Comparison of ENCODE assay signal across 8 mouse cellular contexts in the genomic region with DNA sequence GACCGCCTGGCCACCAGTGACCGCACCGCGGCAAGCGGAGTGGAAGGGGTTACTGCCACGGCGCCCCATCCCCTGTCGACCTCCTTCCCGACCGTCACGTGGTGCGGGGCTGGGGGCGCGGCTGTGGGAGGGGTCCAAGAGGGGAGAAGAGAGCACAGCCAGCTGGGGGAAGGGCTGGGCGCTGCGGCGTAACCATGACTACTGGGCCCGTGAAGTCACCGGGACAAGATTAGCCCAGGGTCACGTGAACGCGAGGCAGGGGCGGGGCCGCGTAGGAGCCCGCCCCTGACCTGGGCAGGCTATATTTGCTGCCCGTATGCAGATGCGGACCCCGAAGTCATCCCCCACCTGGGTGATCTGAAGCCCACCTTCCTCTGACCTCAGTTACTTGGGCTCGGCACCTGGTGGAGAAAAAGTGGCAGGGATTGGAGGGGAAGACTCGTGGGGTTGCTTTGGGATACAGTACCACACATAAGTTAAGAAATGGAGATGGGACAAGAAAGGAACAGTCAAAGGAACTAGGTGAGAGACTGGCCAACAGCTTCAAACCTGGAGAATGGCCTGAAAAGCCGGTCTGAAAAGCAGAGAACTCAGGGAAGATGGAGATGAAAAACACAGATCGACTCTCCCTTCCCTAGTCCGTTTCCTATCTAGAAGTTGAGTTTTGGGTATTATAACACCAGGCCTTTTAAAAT. TPM values are rescaled to one million over a fixed set of nuclear protein-coding genes. Genes with fewer than 3 reads are reported as not detected.
DNase-seq lines count a peak whose midpoint lies in the region; ATAC-seq and TF ChIP-seq lines count a peak whose summit lies in the region.

No protein-coding gene starts in this region.

- peak; percentile 87 to 88 for DNase-seq in heart, postnatal 10 days
- DNase-seq in kidney, postnatal 4 days = peak; percentile 93 to 95
- peak; percentile 74 for DNase-seq in telencephalon, adult 2 months (ENCODE audit: low read depth, low spot score)

- H3K27ac ChIP-seq in ES-Bruce4 (ENCODE audit: insufficient read depth, low read length) = peak overlapping the region; percentile 12; the same call in 1 of the 2 replicates
- peak overlapping the region; percentile 83 for H3K27ac ChIP-seq in forebrain, embryonic 13.5 days
- H3K27ac ChIP-seq in liver, embryonic 16.5 days (ENCODE audit: low read length) = no peak overlapping the region; the same call in 1 of the 2 replicates
- peak overlapping the region; percentile 91 for H3K27ac ChIP-seq in neural tube, embryonic 13.5 days (replicated peaks)

- no peaks in the 10 kb centered on the region for H3K27me3 ChIP-seq in ES-Bruce4 (ENCODE audit: control insufficient read depth, insufficient read depth, low read length, poor library complexity, severe bottlenecking)
- no peaks in the 10 kb centered on the region for H3K27me3 ChIP-seq in forebrain, embryonic 13.5 days
- no peaks in the 10 kb centered on the region for H3K27me3 ChIP-seq in liver, embryonic 16.5 days (ENCODE audit: control insufficient read depth, insufficient read depth, low read depth, low read length)
- no peaks in the 10 kb centered on the region for H3K27me3 ChIP-seq in neural tube, embryonic 13.5 days

- peak overlapping the region; percentile 50 for H3K9ac ChIP-seq in ES-Bruce4 (ENCODE audit: low read depth, poor library complexity, severe bottlenecking)
- H3K9ac ChIP-seq in forebrain, embryonic 13.5 days = peak overlapping the region; percentile 73
- H3K9ac ChIP-seq in liver, embryonic 16.5 days (ENCODE audit: low read depth, low read length) = peak overlapping the region; percentile 57
- H3K9ac ChIP-seq in neural tube, embryonic 13.5 days = peak overlapping the region; percentile 77

- H3K4me3 ChIP-seq in ES-Bruce4 (ENCODE audit: low read depth, low read length) = peak overlapping the region; percentile 76
- peak overlapping the region; percentile 62 for H3K4me3 ChIP-seq in forebrain, embryonic 13.5 days
- peak overlapping the region; percentile 68 for H3K4me3 ChIP-seq in liver, embryonic 16.5 days (ENCODE audit: low read depth, low read length)
- peak overlapping the region; percentile 53 for H3K4me3 ChIP-seq in neural tube, embryonic 13.5 days

- ATAC-seq in cerebellum, adult (ENCODE audit: insufficient number of reproducible peaks, low FRiP score, low TSS enrichment) = peak; percentile 72
- peak; percentile 96 for ATAC-seq in forebrain, embryonic 13.5 days
- ATAC-seq in liver, embryonic 16.5 days (ENCODE audit: low read depth) = peak; percentile 94
- ATAC-seq in neural tube, embryonic 13.5 days (ENCODE audit: low read depth) = peak; percentile 95

- no peaks in the 10 kb centered on the region for H3K9me3 ChIP-seq in ES-Bruce4 (replicated peaks; ENCODE audit: control insufficient read depth, insufficient read depth, low read length, poor library complexity, severe bottlenecking)
- no peaks in the 10 kb centered on the region for H3K9me3 ChIP-seq in forebrain, embryonic 13.5 days (replicated peaks)
- no peaks in the 10 kb centered on the region for H3K9me3 ChIP-seq in liver, embryonic 16.5 days (replicated peaks; ENCODE audit: control insufficient read depth, low read length)
- H3K9me3 ChIP-seq in neural tube, embryonic 13.5 days = no peaks in the 10 kb centered on the region

- TF ChIP-seq CTCF in ES-Bruce4 (IDR thresholded peaks at IDR 0.05; ENCODE audit: low read depth, low read length) = no peak

- peak overlapping the region; percentile 80 for H3K4me2 ChIP-seq in forebrain, embryonic 13.5 days
- H3K4me2 ChIP-seq in liver, embryonic 16.5 days (ENCODE audit: low read depth, low read length) = peak overlapping the region; percentile 91
- H3K4me2 ChIP-seq in neural tube, embryonic 13.5 days = peak overlapping the region; percentile 75

- intact Hi-C loops in heart, postnatal 10 days (cut with DNase I) = no loop called here

- peaks cover 6% of the 10 kb centered on the region for H3K4me1 ChIP-seq in ES-Bruce4 (ENCODE audit: control insufficient read depth, insufficient read depth, low read length)
- peaks cover 55% of the 10 kb centered on the region for H3K4me1 ChIP-seq in forebrain, embryonic 13.5 days
- H3K4me1 ChIP-seq in liver, embryonic 16.5 days (ENCODE audit: control insufficient read depth, low read depth, low read length) = peaks cover 15% of the 10 kb centered on the region
- H3K4me1 ChIP-seq in neural tube, embryonic 13.5 days (replicated peaks) = peaks cover 68% of the 10 kb centered on the region

- H3K36me3 ChIP-seq in ES-Bruce4 (ENCODE audit: control insufficient read depth, insufficient read depth, low read length, poor library complexity, severe bottlenecking) = no peaks in the 10 kb centered on the region; the same call in 1 of the 2 replicates
- peaks cover 10% of the 10 kb centered on the region for H3K36me3 ChIP-seq in forebrain, embryonic 13.5 days (ENCODE audit: poor library complexity, severe bottlenecking)
- H3K36me3 ChIP-seq in liver, embryonic 16.5 days (ENCODE audit: control insufficient read depth, insufficient read depth) = no peaks in the 10 kb centered on the region
- H3K36me3 ChIP-seq in neural tube, embryonic 13.5 days = peaks cover 26% of the 10 kb centered on the region

- no peak; the same call in 1 of the 2 replicates for TF ChIP-seq EP300 in ES-Bruce4 (IDR thresholded peaks at IDR 0.05; ENCODE audit: insufficient read depth, low read depth, low read length)

- TF ChIP-seq POLR2A in ES-Bruce4 (IDR thresholded peaks at IDR 0.05; ENCODE audit: insufficient read depth, low read length) = peak; percentile 43

- WGBS in forebrain, embryonic 13.5 days = 3% methylated on average over 33 of the region's 34 CpGs
- WGBS in liver, embryonic 16.5 days (ENCODE audit: insufficient replicate concordance) = 4% methylated on average over 34 of the region's 34 CpGs
- 4% methylated on average over 33 of the region's 34 CpGs for WGBS in neural tube, embryonic 13.5 days

RNA-seq across cellular contexts. Expression of a gene that starts 6.1 kb away (rescaled TPM):
- polyA plus RNA-seq in ES-Bruce4 (2011; ENCODE audit: insufficient read depth, insufficient read length, low read depth, missing spikeins) = 11.1 and 14.0 TPM in 2 replicates
- 37.6 and 40.4 TPM in 2 replicates for polyA plus RNA-seq in forebrain, embryonic 13.5 days (2015; fragmentation: Nextera tagmentation; extraction: Ambion mirVana)
- 1 to 10 TPM; 5.1 to 5.2 TPM for total RNA-seq in heart, postnatal 10 days (2021)
- polyA plus RNA-seq in liver, embryonic 16.5 days (2015; fragmentation: Nextera tagmentation; extraction: Ambion mirVana) = 1.4 and 2.0 TPM in 2 replicates
- polyA plus RNA-seq in neural tube, embryonic 13.5 days (2015; fragmentation: Nextera tagmentation; extraction: Ambion mirVana) = 45.8 and 50.6 TPM in 2 replicates

RNA-seq across cellular contexts. Expression of a gene that starts 7.2 kb away (rescaled TPM):
- not detected in 2 replicates for polyA plus RNA-seq in ES-Bruce4 (2011; ENCODE audit: insufficient read depth, insufficient read length, low read depth, missing spikeins)
- polyA plus RNA-seq in forebrain, embryonic 13.5 days (2015; fragmentation: Nextera tagmentation; extraction: Ambion mirVana) = 6.6 and 13.4 TPM in 2 replicates
- total RNA-seq in heart, postnatal 10 days (2021) = 1 to 10 TPM in 1 of 2 experiments, not detected in 1; 3.6 TPM
- polyA plus RNA-seq in liver, embryonic 16.5 days (2015; fragmentation: Nextera tagmentation; extraction: Ambion mirVana) = not detected in 2 replicates
- 8.7 and 16.2 TPM in 2 replicates for polyA plus RNA-seq in neural tube, embryonic 13.5 days (2015; fragmentation: Nextera tagmentation; extraction: Ambion mirVana)

RNA-seq across cellular contexts. Expression of a gene that starts 7.3 kb away (rescaled TPM):
- 45.3 and 47.5 TPM in 2 replicates for polyA plus RNA-seq in ES-Bruce4 (2011; ENCODE audit: insufficient read depth, insufficient read length, low read depth, missing spikeins)
- 87.7 and 103 TPM in 2 replicates for polyA plus RNA-seq in forebrain, embryonic 13.5 days (2015; fragmentation: Nextera tagmentation; extraction: Ambion mirVana)
- total RNA-seq in heart, postnatal 10 days (2021) = 10 to 100 TPM; 45.9 to 53.1 TPM
- polyA plus RNA-seq in liver, embryonic 16.5 days (2015; fragmentation: Nextera tagmentation; extraction: Ambion mirVana) = 34.6 and 37.0 TPM in 2 replicates
- 82.6 and 88.0 TPM in 2 replicates for polyA plus RNA-seq in neural tube, embryonic 13.5 days (2015; fragmentation: Nextera tagmentation; extraction: Ambion mirVana)

RNA-seq across cellular contexts. Expression of a gene that starts 14.0 kb away (rescaled TPM):
- 0.68 and 1.0 TPM in 2 replicates for polyA plus RNA-seq in ES-Bruce4 (2011; ENCODE audit: insufficient read depth, insufficient read length, low read depth, missing spikeins)
- polyA plus RNA-seq in forebrain, embryonic 13.5 days (2015; fragmentation: Nextera tagmentation; extraction: Ambion mirVana) = 1.6 and 3.9 TPM in 2 replicates
- total RNA-seq in heart, postnatal 10 days (2021) = 1 to 10 TPM; 1.4 to 3.8 TPM
- polyA plus RNA-seq in liver, embryonic 16.5 days (2015; fragmentation: Nextera tagmentation; extraction: Ambion mirVana) = 0.46 and 0.57 TPM in 2 replicates
- 7.3 and 13.3 TPM in 2 replicates for polyA plus RNA-seq in neural tube, embryonic 13.5 days (2015; fragmentation: Nextera tagmentation; extraction: Ambion mirVana)

RNA-seq across cellular contexts. Expression of a gene that starts 40.4 kb away (rescaled TPM):
- polyA plus RNA-seq in ES-Bruce4 (2011; ENCODE audit: insufficient read depth, insufficient read length, low read depth, missing spikeins) = 1,129 and 1,194 TPM in 2 replicates
- polyA plus RNA-seq in forebrain, embryonic 13.5 days (2015; fragmentation: Nextera tagmentation; extraction: Ambion mirVana) = 198 and 212 TPM in 2 replicates
- total RNA-seq in heart, postnatal 10 days (2021) = 100 to 1,000 TPM; 547 to 592 TPM
- polyA plus RNA-seq in liver, embryonic 16.5 days (2015; fragmentation: Nextera tagmentation; extraction: Ambion mirVana) = 64.7 and 67.7 TPM in 2 replicates
- 137 and 142 TPM in 2 replicates for polyA plus RNA-seq in neural tube, embryonic 13.5 days (2015; fragmentation: Nextera tagmentation; extraction: Ambion mirVana)
